Mouse (Mus musculus) olfactory bulb, adult 2 months (tissue): ENCODE measurements around the gene Lmo2.

Experiments
- CTCF ChIP-seq: fragments of 200-500 bp; IDR thresholded peaks from 2 replicates; pipeline ENCODE4 v1.5.1; 2012; ENCODE audit warnings: low read depth, mild to moderate bottlenecking, low read length, moderate library complexity; ENCODE audit not compliant: insufficient read depth
- POLR2A ChIP-seq: fragments of 200-500 bp; IDR thresholded peaks from 2 replicates; pipeline ENCODE4 v1.6.1; 2012; ENCODE audit warnings: mild to moderate bottlenecking, low read depth, low read length, moderate library complexity; ENCODE audit not compliant: insufficient read depth

DNA sequence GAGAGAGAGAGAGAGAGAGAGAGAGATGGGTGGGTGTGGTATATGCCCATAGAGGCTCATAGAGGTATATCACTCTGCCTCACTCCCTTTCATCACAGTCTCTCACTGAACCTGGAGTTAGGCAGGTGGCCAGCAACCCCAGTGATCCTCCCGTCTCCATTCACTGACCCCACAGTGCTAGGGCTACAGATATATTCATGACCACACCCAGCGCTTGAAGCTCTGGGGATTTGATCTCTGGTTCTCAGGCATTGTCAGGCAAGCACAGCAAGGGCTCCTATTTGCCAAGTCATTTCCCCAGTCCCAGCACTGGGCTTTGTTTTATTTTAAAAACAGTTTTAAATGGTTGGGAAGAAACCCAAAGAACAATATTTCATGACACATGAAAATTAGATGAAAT, 25.8 kb upstream of the Lmo2 start:
- TF ChIP-seq CTCF: no peak
- TF ChIP-seq POLR2A: no peak
